In the genomic region with DNA sequence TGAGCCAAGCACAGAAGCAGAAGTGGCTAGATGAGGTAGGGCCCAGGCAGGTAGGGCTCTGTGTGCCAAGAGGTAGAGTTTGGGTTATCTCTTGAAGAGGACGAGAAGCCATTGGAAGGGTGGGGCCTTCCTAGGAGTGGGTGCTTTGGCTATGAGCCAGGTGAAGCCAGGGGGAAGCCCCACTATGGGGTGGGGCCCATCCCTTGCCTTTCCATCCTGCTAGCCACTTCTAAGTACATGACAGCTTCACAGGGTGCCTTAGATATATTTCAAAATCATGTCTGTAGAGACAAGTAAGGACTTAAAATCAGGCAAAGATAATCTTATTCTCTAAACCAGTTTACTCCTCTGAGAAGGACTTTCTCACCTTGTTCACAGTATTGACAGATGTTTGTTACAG, we compare ENCODE assay signal across 14 mouse cellular contexts.
"Had no signal": no experiment of that assay in that cellular context is flagged by ENCODE, and none has a peak within 500 bp of the region (broad histone marks: within the 10 kb centered on the region; RNA-seq: fewer than 3 reads in every experiment).

No protein-coding gene starts in this region.

- H3K9me3 ChIP-seq: limb, embryonic 15.5 days; liver, embryonic 12.5 days; megakaryocyte, embryonic 14.5 days; midbrain, embryonic 12.5 days had no signal

- H3K36me3 ChIP-seq: limb, embryonic 15.5 days; liver, embryonic 12.5 days; midbrain, embryonic 12.5 days had no signal

- DNase-seq: kidney, adult 9 months; kidney, postnatal 36 days; layer of hippocampus, adult 9-11 months; layer of hippocampus, postnatal 36 days; lung, embryonic 14.5 days; lung, postnatal 10 days; right cerebral cortex, adult 18-20 months had no signal

- H3K4me2 ChIP-seq: limb, embryonic 15.5 days; liver, embryonic 12.5 days; lung, embryonic 14.5 days; midbrain, embryonic 12.5 days had no signal

- H3K4me1 ChIP-seq: liver, embryonic 12.5 days; midbrain, embryonic 12.5 days had no signal

- H3K27me3 ChIP-seq: limb, embryonic 15.5 days; liver, embryonic 12.5 days; midbrain, embryonic 12.5 days had no signal

- ATAC-seq: liver, embryonic 12.5 days; midbrain, embryonic 16.5 days had no signal

- H3K4me3 ChIP-seq: limb, embryonic 15.5 days; liver, embryonic 12.5 days; megakaryocyte, embryonic 14.5 days; midbrain, embryonic 12.5 days had no signal

- H3K9ac ChIP-seq: limb, embryonic 15.5 days; liver, embryonic 12.5 days; lung, embryonic 14.5 days; midbrain, embryonic 12.5 days had no signal

- H3K27ac ChIP-seq: kidney, postnatal 0 days; limb, embryonic 15.5 days; liver, embryonic 12.5 days; midbrain, embryonic 12.5 days; stomach, postnatal 0 days had no signal
